Mouse (Mus musculus) B cell, adult 67 days (primary cell): ENCODE results near the gene Alox12e. TPM values are rescaled to one million over a fixed set of nuclear protein-coding genes. Genes with fewer than 3 reads are reported as not detected.

Experiments
- total RNA-seq, 2 experiments: library from RNA; stranded (reverse); gene quantifications; 4 replicates each; pipeline ENCODE4 v1.2.4; 2023

Alox12e gene
- total RNA-seq, result not detected

DNA sequence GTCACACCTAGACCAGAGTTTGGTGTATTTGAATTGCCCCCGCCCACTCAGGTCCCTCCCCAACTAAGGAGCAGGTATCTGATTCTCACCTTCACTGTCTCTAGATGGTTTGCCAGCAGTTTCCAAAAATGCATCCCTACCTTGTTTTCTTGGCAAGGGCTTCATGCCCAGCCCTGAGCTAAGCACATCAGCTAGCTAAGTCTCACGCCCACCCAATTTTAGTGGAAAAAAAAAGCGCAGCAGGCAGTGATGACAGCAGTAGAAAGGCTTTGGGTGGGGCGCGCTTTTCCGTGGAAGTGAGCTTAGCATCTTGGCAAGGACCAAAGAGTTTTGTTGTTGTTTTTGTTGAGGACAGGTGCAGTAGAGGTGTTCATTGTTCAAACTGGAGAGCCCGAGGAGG is at the start of gene Alox12e:
Alox12e (minus strand) TSS at position 101 of the 400 bp plus-strand sequence.

DNA sequence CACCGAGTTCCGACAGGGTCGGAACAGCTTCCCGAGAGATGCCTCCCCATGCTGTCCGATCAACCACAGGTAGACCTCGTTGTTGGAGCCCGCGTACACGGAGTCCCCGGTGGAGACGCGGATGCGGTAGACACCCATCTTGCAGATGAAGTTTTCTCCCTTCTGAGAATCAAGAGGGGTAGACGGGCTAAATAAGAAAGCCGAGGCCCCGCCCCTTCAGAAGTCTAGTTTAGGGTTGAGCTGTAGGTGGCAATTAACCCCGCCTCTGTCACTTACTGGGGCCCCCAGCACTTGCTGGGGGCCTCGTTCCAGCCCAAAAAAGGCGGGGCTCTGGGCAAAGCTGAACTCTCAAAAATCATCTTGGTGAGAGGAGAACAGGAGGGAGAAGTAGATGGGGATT is 29.4 kb upstream of the Alox12e start, which contains the start of gene Alox15:
Alox15 (minus strand) TSS at position 164 of the 400 bp plus-strand sequence.

Other genes starting within 250 kb of the Alox12e start
- gene Asgr2, start 230.0 kb downstream of the Alox12e start, total RNA-seq, result not detected
- not detected for gene Mgl2, start 192.3 kb downstream of the Alox12e start, total RNA-seq
- gene Clec10a, start 166.4 kb downstream of the Alox12e start, total RNA-seq, result not detected
- not detected for gene Slc16a11, start 109.9 kb downstream of the Alox12e start, total RNA-seq
- gene Slc16a13, start 101.6 kb downstream of the Alox12e start, total RNA-seq, result 1 to 10 TPM; 2.9 to 3.7 TPM
- gene Bcl6b, start 92.8 kb downstream of the Alox12e start, total RNA-seq, result under 1 TPM; 0.46 to 0.77 TPM
- 10 to 100 TPM; 63.0 to 69.8 TPM for gene 0610010K14Rik, start 84.7 kb downstream of the Alox12e start, total RNA-seq
- 1 to 10 TPM; 2.9 to 5.9 TPM for gene Gm21988, start 82.8 kb downstream of the Alox12e start, total RNA-seq
- 10 to 100 TPM; 74.6 to 87.0 TPM for gene Rnasek, start 82.8 kb downstream of the Alox12e start, total RNA-seq
- under 1 TPM in 1 of 2 experiments, not detected in 1; 0.52 TPM for gene Alox12, start 67.3 kb downstream of the Alox12e start, total RNA-seq
- gene Alox15, start 29.4 kb upstream of the Alox12e start, total RNA-seq, result not detected
- 10 to 100 TPM; 28.5 to 29.9 TPM for gene Pelp1, start 87.4 kb upstream of the Alox12e start, total RNA-seq
- gene Arrb2, start 110.0 kb upstream of the Alox12e start, total RNA-seq, result 100 to 1,000 TPM; 112 to 124 TPM
- gene Med11, start 129.3 kb upstream of the Alox12e start, total RNA-seq, result 10 to 100 TPM; 43.4 to 49.3 TPM
- under 1 TPM; 0.47 to 0.90 TPM for gene Zmynd15, start 136.8 kb upstream of the Alox12e start, total RNA-seq
- 1 to 10 TPM; 3.9 to 4.2 TPM for gene Cxcl16, start 137.4 kb upstream of the Alox12e start, total RNA-seq
- not detected for gene Tm4sf5, start 182.6 kb upstream of the Alox12e start, total RNA-seq
- not detected for gene Vmo1, start 192.0 kb upstream of the Alox12e start, total RNA-seq
- gene Gltpd2, start 196.6 kb upstream of the Alox12e start, total RNA-seq, result not detected
- 100 to 1,000 TPM; 121 to 134 TPM for gene Psmb6, start 202.7 kb upstream of the Alox12e start, total RNA-seq
- gene Gm40193, start 210.3 kb upstream of the Alox12e start, total RNA-seq, result not detected
- 1 to 10 TPM; 5.0 to 5.2 TPM for gene Pld2, start 217.4 kb upstream of the Alox12e start, total RNA-seq
- 10 to 100 TPM; 81.3 to 93.7 TPM for gene Mink1, start 240.3 kb upstream of the Alox12e start, total RNA-seq